Mouse (Mus musculus) common myeloid progenitor, adult 5-6 weeks (primary cell): ENCODE results near the gene Trpm3. TPM values are rescaled to one million over a fixed set of nuclear protein-coding genes. Genes with fewer than 3 reads are reported as not detected.
"Not testable (repeated sequence)": the region's sequence is repeated elsewhere in the genome, so short reads cannot be mapped to it uniquely, and the experiment has no call there.

ENCODE experiments used
- ATAC-seq: replicated peaks from 2 replicates; pipeline ENCODE4 v1.8.0; 2016; ENCODE audit warnings: low read depth, mild to moderate bottlenecking, moderate TSS enrichment, inconsistent platforms; ENCODE audit not compliant: poor library complexity, severe bottlenecking
- total RNA-seq: library from RNA; stranded (forward); fragments of 200-1000, 187-1606 nt; gene quantifications from 2 replicates; pipeline ENCODE4 v1.2.3, GENCODE M21; 2017

Trpm3 gene
- total RNA-seq, 1 experiment from 2014 or later = 0.18 TPM

DNA sequence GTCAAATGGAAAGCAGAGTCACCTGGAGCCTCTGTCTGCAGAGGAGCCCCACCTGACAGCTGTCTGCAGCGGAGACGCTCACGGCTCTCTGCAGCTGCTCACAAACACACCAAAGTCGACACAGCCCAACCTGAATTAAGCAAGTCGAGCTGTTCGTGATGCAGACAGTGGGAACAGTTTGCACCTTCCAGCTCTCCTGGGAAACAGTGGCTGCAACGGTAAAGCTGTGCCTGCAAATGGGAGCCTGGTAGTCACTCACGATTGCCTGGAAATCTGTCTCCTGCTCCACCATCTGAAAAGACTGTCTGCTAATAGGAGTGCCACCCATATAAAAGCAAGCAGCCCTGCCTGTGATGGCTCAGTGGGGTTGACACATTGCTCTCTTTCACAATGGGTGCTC, 865.0 kb downstream of the Trpm3 start:
- no peak for ATAC-seq

DNA sequence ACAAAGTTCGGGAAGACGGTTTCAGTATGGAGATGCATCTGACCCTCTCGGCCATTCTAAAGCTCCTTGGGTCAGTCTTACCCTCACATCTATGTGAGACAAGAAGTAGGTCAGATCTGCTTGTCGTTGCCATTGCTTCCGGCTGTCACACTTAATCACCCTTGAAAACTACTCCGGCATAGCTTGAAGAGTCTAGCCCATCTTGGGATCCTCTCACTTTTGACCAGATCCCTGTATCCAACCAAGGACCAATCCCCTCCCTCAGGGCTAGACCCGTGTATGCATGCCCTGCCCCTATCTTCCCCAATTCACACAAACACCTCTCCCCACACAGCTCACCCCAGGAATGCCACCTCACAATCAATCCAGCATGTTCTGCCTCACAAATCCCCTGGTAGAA, 867.0 kb downstream of the Trpm3 start:
- no peak for ATAC-seq

DNA sequence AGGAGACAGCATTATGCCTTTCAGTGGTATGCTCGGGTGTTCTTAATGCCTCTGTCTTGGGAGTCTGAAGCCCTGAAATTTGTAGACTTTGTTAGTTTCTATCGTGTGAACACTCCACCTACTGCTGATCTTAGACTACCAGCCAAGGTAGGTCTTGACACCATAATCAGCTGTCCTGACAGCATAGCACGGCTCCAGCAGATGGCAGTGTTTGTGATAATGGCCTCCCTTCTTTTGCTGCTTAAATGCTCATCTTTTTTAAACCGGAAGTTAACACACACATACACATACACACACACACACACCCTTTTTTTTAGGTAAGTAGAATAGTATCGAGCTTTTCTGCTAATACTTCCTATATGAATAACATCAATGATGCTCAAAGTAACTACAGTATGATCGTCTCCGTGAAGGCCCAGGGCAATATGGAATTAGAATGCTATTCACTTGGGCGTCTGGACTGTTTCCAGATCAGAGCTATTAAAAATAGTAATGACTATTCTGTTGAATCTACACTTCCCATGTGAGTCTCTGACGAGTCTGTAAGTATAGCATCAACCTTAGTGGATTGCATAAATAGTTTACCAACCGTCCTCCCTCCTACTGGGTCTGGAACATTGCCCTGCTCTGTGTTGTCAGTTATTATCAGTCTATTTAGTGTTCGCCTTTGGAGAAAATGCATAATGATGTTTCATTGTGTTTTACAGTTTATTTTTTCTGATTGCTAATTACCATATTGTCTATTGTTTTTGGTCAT, 867.8 kb downstream of the Trpm3 start:
- peak; percentile 50; the same call in 1 of the 2 replicates for ATAC-seq

DNA sequence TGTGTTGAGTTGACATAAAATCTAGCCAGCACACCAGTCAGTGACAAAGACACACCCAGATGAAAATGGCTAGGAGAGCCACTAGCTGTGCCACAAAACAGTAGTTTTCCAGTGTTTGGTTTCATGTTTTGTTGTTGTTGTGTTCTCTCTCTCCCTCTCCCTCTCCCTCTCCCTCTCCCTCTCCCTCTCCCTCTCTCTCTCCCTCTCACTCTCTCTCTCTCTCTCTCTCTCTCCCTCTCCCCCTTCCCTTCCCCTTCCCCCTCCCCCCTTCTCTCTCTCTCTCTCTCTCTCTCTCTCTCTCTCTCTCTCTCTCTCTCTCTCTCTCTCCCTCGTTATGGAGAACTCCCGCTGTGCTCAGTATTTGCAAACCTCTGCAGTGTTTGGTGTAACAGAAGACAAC, 874.8 kb downstream of the Trpm3 start:
- ATAC-seq = no peak

DNA sequence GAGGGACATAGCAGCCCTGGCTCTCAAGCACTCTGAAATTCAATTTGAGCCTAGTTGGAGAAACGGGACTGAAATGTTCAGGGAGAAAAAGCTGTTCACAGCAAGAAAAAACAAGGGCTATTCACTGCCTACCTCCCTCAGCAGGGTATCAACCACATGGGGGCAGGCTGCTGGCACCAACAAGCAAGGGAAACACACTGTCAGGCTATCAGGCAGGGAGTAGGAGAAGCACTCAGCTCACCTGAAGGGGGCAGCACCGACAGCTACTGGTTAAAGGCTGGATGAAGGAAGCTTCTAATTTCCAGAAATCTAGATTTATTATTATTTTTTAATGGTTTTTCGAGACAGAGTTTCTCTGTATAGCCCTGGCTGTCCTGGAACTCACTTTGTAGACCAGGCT, 876.7 kb downstream of the Trpm3 start:
- peak; percentile 89 for ATAC-seq

DNA sequence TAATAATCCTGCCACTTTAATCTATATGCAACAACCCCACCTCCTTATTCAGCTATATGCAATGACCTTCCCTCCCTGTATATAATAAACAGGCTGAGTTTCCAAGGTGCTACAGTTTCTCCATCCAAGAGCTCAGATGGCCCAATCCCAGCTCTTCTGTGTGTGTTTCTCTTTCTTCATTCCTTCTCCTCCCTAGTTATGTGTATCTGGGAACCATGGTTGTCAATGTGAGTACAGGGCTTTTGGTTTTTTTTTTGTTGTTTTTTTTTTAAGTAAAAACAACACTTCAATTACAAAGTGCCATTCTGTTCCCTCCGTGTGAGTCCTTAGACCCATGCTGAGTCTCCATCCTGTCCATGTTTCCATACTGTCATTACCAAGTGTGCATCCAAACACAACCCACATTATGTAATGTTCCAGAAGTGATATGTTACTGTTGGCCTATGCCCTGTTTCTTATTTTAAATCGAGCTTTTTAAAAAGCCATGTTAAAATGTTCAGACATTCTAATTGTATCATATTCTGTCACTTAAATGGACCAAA, 879.4 kb downstream of the Trpm3 start:
- ATAC-seq = no peak

DNA sequence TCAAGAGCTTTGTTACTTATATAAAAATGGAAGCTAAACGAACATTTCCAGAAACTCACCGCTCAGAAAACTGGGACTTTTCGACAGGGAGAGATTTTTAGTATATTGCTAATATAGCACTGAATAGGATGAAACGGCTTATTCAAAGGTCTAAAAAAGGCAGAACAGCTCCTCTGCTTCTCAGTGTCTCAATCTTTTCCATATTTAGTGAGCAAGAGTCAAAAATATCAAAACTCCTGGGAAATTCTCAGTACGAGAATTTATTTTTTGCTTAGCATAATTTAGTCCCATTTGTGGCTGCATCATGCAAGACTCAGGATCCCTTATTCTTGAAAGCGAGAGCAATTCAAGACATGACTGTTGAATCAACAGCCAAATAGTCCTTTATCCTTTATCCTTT, 884.1 kb downstream of the Trpm3 start:
- ATAC-seq = no peak

DNA sequence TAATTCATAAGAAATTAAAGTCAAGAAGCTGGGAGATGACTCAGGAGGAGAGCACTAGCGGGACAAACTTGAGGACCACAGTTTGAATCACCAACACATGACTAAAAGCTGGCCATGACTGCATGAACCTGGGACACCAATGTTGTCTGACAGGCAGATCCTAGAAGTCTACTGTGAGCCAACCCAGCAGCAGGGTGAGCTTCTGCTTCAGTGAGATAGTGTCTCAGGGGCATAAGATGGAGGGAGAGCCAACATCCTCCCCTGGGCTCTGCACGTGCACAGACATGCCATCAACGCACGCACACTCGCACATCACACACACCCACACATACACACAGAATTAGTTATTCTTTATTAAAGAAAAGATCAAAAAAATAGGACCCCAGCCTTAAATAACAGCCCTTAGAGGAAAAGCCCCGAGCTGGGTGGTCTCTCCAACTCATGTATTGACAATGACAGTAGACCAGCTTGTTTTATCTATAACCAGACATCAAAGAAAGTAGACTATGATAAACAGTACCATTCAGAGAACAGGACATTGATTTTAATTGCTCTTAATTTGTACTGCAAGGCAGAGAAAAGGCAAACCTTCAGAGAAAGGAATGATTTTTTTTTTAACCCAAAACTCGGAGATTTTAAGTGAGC, 884.6 kb downstream of the Trpm3 start:
- ATAC-seq = no peak

DNA sequence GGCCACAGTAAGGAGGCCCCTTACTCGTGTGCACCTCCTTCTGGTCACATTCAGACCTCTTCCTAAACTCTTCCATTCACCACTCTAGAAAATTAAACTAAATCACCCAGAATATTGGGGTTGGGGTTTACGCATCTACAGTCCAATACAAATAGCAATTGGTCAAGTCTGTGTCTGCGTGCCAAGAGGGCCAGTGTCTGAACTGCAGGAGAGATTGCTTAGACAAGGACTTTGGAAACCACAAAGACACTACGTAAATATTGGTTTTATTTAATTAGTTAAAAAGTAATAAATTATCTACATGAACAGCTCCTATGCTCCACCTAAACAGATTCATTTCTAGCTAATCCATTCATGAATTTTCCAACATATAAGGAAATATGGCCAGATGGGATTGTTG, 886.0 kb downstream of the Trpm3 start:
- ATAC-seq = no peak

DNA sequence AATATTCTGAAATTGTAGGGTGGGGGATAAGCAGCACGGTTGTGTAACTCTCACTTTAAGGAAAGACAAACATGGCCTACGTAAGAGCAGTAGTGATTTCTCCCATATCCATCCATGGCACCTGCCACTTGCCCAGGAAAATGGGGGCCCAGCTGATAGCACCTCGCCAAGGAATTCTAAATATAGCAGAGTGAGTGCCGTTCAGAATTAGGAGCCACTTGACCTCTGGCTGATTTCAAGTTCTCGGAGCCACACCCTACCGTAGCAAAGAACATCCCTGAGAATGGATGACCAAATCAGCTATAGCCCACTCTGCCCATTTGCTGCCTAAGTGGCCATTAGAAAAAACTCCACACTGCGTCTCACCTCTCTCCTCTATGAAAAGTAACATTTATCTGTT, 887.6 kb downstream of the Trpm3 start:
- no peak for ATAC-seq

DNA sequence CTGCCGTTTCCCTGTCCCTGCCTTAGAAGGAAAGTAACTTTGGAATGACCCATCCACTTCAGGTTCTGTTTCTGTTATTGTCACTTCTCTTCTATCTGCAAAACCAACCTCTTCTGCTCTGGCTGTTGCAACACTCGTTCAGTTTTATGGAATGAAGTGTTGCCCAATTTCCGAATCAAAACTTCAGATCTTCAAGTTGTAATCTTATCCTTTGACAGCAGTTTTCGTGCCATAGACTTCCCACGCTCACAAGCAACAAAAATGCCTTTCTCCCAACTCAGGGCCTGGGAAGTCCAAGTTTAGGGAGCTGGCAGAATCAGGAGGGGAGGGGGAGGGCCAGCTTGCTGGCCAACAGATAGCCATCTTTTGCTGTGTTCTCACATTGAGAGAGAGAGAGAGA, 889.4 kb downstream of the Trpm3 start:
- ATAC-seq = no peak

DNA sequence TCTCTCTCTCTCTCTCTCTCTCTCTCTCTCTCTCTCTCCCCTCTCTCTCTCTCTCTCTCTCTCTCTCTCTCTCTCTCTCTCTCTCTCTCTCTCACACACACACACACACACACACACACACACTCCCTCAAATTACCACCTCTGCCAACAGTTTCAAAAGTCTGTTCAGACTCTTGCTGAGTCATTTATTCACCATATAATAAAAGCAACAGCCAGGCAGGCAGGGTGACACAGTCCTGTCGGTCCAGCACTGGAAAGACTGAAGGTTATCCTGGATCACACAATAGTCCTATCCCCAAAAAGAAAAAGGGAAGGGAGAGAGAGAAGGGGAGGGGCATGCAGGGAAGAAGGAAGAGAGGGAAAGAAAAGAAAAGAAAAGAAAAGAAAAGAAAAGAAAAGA, 894.5 kb downstream of the Trpm3 start:
- ATAC-seq = not testable (repeated sequence)

DNA sequence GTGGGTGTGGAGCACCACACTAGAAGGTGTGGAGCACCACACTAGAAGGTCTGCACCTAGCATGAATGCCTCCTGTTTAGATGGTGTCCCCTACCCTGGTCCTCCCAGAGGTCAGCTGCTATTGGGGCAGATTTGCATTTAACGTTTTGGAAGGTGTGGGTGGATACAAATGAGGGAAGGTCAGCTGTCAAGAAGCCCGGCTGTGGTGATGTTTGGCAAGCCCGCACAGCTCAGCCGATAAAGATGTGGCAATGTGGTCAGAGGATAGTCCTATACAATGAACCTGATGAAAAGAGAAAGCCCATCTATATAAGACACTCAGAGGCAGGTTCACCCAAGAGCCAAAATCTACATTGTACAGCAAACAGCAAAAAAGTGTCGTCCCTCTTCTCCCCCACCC, 895.3 kb downstream of the Trpm3 start:
- ATAC-seq = no peak

DNA sequence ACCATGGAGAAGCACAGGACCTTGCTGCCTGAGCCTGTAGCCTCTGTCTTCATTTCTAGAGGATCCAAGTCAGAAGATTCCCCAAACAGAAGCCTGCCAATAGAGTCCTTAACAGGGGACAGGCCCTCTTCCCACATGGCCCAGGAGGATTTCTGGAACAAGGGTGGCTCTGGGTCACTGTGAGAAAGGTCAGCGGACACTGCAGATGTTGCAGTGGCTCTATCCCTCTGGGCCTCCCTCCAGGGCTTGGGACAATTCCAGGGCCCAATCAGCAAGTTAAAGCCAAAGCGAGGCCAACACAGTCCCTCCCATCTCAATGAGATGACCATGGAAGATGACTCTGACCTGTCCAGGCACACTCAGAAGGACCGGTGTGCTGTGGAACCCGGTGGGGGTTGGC, 896.1 kb downstream of the Trpm3 start:
- no peak for ATAC-seq

DNA sequence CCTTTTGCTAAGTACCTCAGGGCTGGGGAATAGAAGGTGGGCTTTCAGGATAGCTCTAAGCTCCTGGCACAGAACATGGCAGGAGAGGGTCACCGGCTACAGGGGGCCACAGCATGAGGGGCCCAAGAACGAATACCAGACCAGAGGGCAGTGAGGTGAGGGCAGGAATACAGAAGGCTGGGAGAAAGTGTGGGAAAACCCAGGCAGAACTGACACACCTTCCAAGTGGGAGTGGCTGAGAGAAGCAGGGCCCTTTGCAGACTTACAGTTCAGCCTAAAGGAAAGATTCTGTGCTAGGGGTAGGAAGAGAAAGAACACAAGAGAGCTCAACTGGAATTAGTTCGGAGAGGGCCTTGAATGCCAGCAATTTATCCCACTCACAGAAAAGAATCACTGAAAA, 896.9 kb downstream of the Trpm3 start:
- no peak for ATAC-seq

DNA sequence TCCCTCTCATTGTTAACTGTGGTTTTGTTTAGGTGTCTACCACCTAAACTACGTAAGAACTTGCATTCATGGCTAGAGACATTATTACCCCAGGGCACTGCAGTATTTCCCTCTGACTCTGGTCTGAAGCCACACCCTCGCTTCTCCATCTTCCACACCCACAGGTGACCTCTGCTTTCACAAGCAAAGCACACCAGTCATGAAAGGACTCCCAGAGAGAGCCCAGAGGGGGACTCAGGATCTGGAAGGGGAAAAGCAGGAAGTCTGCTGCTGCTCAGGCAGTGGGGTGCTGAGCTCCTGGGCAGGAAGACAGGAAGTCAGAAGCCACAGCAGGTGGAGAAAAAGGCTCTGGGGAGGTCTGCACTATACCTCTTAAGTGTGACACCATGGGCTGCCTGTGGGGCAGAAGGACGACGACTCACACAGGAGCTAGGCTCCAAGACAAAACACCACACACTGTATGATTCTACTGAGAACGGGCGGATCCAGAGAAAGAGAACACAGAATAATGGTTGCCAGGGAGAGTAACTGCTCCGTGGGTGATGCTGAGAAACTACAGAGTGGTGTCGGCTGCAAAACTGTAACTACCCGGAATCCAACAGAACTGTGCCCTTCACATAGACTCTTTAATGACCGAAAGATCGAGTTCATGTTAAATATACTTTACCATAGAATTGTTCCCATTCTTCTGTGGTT, 898.1 kb downstream of the Trpm3 start:
- ATAC-seq = 0 out of 2 replicates have a peak, but pooled peaks have one; percentile 15

DNA sequence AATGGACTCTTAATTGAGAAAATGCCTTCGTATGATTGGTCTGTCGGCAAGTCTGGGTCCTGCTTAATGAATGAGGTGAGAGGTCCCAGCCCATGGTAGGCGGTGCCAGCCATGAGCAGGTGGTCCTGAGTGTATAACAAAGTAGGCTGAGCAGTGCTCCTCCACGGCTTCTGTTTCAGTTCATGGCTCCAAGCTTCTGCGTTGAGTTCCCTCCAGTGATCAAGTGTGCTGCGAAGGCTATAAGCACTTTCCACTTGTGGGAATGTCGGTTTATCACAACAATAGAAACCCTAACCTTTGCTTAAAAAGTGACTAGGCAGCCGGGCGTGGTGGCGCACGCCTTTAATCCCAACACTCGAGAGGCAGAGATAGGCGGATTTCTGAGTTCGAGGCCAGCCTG, 898.7 kb downstream of the Trpm3 start:
- ATAC-seq = no peak

DNA sequence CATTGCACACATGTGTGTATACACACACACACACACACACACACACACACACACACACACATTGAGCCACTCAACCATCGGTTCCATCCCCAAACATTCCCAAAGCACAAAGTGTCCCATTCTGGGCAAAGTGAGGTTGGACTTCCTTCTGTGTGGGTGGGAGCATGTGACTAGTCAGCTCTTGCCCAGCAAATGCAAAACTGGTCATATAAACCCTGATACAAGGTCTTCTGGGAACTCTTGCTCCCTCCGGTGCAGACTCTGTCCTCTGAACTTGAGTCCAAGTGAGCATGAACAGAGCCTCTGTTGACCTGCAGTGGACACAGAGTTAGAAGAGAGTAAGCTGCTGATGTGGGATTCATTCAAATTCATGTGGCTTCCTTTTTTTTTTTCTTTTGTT, 899.5 kb downstream of the Trpm3 start:
- no peak for ATAC-seq

DNA sequence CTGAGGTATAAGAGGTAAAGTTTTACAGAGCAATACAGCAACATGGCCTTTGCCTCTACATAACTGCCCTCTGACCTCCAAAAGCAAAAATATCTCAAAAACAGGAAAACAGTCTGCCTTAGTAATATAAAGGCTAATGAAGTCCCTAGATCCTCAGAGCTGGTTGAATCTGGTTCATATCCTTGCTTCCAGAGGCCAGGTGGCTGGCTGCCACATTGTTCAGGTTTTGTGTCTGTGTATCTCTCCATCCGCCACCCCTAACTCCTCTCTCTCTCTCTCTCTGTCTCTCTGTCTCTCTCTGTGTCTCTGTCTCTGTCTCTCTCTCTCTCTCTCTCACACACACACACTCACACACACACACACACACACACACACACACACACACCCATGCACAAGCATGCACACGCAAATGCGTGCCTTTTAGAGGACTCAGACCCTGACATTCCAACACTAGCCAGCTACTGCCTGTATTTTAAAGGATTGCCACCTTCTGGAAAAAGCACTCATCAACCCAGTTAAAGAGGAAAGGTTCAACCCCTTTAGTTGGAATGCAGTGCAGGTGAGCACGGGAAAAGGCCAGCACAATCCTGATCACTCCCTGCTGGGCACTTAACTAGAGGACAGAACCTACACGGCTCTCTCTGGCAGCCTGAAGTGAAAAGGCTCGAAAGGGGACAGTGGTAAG, 902.8 kb downstream of the Trpm3 start:
- ATAC-seq = no peak

DNA sequence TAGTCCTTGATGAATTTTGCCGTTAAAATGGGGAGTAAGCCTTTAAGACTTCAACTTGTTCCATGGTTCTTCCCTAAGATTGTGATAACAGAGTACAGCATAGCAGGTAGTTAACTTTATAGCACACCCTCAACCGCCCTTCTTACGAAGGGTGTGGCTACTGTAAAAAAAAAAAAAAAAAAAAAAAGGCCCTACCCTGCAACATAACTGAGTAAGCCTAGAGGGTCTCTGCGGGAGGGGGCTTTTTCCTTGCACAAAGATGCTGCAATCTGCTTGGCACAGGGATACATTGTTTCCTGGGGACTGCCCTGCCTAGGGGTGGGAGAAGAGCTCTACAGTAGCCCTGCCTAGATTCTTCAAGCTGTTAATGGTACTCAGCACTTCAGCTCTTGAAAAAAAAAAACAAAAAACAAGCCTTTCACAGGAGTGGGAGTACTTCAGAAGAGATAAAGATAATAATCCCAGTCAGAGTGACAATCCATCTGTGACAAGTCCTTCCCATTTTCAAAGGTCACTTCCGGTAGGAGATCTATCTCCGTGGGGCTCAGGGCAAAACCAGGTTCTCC, 903.4 kb downstream of the Trpm3 start:
- ATAC-seq = no peak
